Mouse (Mus musculus) ES-CJ7 (cell line): ENCODE results near the gene Epha8.
A peak's percentile ranks its signal among the peaks of the same experiment; 100 is the strongest.

Experiments
- DNase-seq: peaks from one replicate; pipeline ENCODE4 v3.0.0; 2011; ENCODE audit warnings: low read depth, low spot score

Epha8 gene

GRCm38 (mm10) chr4:136960068-136960467 lies 3.5 kb upstream of the Epha8 start:
- DNase-seq = no peak

- no peak for DNase-seq
Observed at GRCm38 (mm10) chr4:136954562-136954961, 2.1 kb downstream of the Epha8 start.

GRCm38 (mm10) chr4:136949266-136949989 lies 7.2 kb downstream of the Epha8 start:
- DNase-seq = no peak

GRCm38 (mm10) chr4:136945397-136945796 lies 11.2 kb downstream of the Epha8 start:
- DNase-seq = no peak

- no peak for DNase-seq
Observed at GRCm38 (mm10) chr4:136944558-136945350, 11.9 kb downstream of the Epha8 start.

- peak; percentile 23 for DNase-seq
Observed at GRCm38 (mm10) chr4:136943175-136943574, 13.4 kb downstream of the Epha8 start.

GRCm38 (mm10) chr4:136942761-136943160 lies 13.9 kb downstream of the Epha8 start:
- DNase-seq = no peak

GRCm38 (mm10) chr4:136937935-136938334 lies 18.7 kb downstream of the Epha8 start:
- no peak for DNase-seq

- DNase-seq = no peak
Observed at GRCm38 (mm10) chr4:136937344-136937743, 19.3 kb downstream of the Epha8 start.

GRCm38 (mm10) chr4:136934746-136935613 lies 21.6 kb downstream of the Epha8 start:
- no peak for DNase-seq

GRCm38 (mm10) chr4:136930474-136930873 lies 26.1 kb downstream of the Epha8 start:
- no peak for DNase-seq

- peak; percentile 86 for DNase-seq
Observed at GRCm38 (mm10) chr4:136928928-136929327, 27.7 kb downstream of the Epha8 start.

- DNase-seq = no peak
Observed at GRCm38 (mm10) chr4:136925804-136926203, 30.8 kb downstream of the Epha8 start.

- peak; percentile 62 for DNase-seq
Observed at GRCm38 (mm10) chr4:136924529-136924928, 32.1 kb downstream of the Epha8 start.

- DNase-seq = no peak
Observed at GRCm38 (mm10) chr4:136919526-136919925, 37.1 kb downstream of the Epha8 start.

GRCm38 (mm10) chr4:136918834-136919233 lies 37.8 kb downstream of the Epha8 start:
- DNase-seq = no peak

GRCm38 (mm10) chr4:136917165-136917524 lies 39.5 kb downstream of the Epha8 start:
- no peak for DNase-seq

- DNase-seq = no peak
Observed at GRCm38 (mm10) chr4:136916359-136917164, 40.1 kb downstream of the Epha8 start.

GRCm38 (mm10) chr4:136912841-136913240 lies 43.8 kb downstream of the Epha8 start:
- no peak for DNase-seq

GRCm38 (mm10) chr4:136911804-136912203 lies 44.8 kb downstream of the Epha8 start:
- no peak for DNase-seq

- DNase-seq = no peak
Observed at GRCm38 (mm10) chr4:136911211-136911646, 45.4 kb downstream of the Epha8 start.
